Mouse (Mus musculus): Measurements from ENCODE around the gene Ntsr1. TPM values are rescaled to one million over a fixed set of nuclear protein-coding genes. Genes with fewer than 3 reads are reported as not detected.

Ntsr1 gene
- not detected for total RNA-seq (2023)

GRCm38 (mm10) chr2:180499741-180500140 is at the start of gene Ntsr1:
TSS of gene Ntsr1 (plus strand) at chr2:180499976.

GRCm38 (mm10) chr2:180455723-180456698 is 43.8 kb upstream of the Ntsr1 start, which contains the start of gene Slco4a1:
TSS of gene Slco4a1 (plus strand) at chr2:180456245.

GRCm38 (mm10) chr2:180581002-180581401 is 81.2 kb downstream of the Ntsr1 start, which contains the start of gene Mrgbp:
TSS of gene Mrgbp (plus strand) at chr2:180581304.

GRCm38 (mm10) chr2:180589123-180589831 is 89.5 kb downstream of the Ntsr1 start, which contains the start of gene Ogfr:
TSS of gene Ogfr (plus strand) at chr2:180589245.

Other genes starting within 250 kb of the Ntsr1 start
- 100 to 1,000 TPM; 517 to 537 TPM for gene Rps21, start 242.6 kb upstream of the Ntsr1 start, total RNA-seq (2023)
- gene Cables2, start 226.5 kb upstream of the Ntsr1 start, total RNA-seq (2023), result 10 to 100 TPM; 25.6 to 27.2 TPM
- gene Rbbp8nl, start 210.1 kb upstream of the Ntsr1 start, total RNA-seq (2023), result not detected
- not detected for gene Gata5, start 165.3 kb upstream of the Ntsr1 start, total RNA-seq (2023)
- 10 to 100 TPM; 18.6 to 20.5 TPM for gene Slco4a1, start 43.7 kb upstream of the Ntsr1 start, total RNA-seq (2023)
- 10 to 100 TPM; 17.5 to 21.1 TPM for gene Mrgbp, start 81.3 kb downstream of the Ntsr1 start, total RNA-seq (2023)
- 10 to 100 TPM; 54.0 to 55.0 TPM for gene Ogfr, start 89.3 kb downstream of the Ntsr1 start, total RNA-seq (2023)
- under 1 TPM; 0.33 to 0.36 TPM for gene Col9a3, start 97.8 kb downstream of the Ntsr1 start, total RNA-seq (2023)
- gene Tcfl5, start 142.7 kb downstream of the Ntsr1 start, total RNA-seq (2023), result not detected
- gene Dido1, start 210.0 kb downstream of the Ntsr1 start, total RNA-seq (2023), result 10 to 100 TPM; 50.7 to 52.8 TPM
- 10 to 100 TPM; 55.2 to 56.0 TPM for gene Gid8, start 210.1 kb downstream of the Ntsr1 start, total RNA-seq (2023)
- 10 to 100 TPM; 18.6 to 25.9 TPM for gene Slc17a9, start 225.3 kb downstream of the Ntsr1 start, total RNA-seq (2023)